Mouse (Mus musculus): Measurements from ENCODE around the gene Ly9. TPM values are rescaled to one million over a fixed set of nuclear protein-coding genes. Genes with fewer than 3 reads are reported as not detected.
A peak's percentile ranks its signal among the peaks of the same experiment; 100 is the strongest.

The Ly9 gene
- polyA plus RNA-seq, 1 experiment, result 274 TPM

DNA sequence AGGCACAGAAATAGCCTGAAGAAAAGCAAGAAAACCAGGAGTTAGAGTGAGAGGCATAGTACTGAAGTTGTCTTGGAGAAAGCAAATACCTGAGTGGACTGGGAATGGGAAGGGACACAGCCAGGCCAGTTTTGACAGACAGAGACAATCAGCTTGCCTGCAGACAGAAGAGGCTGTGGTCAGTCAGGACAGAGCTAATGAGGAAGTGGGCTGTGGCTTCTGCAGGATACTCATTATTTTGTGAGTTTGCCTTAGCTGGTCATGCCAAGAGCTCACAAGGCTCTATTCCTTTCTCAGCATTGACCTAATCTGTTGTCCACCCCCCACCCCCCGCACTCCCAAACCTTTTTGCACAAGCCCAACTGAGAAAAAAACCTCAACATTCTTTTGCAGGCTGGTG lies 46.0 kb downstream of the Ly9 start:
- TF ChIP-seq POLR2A (IDR thresholded peaks at IDR 0.05; ENCODE audit: borderline replicate concordance, low read depth, low read length) (no peak), CTCF (IDR thresholded peaks at IDR 0.05; ENCODE audit: low read depth, low read length) (no peak)
- peak overlapping the region; percentile 93 for H3K27ac ChIP-seq (ENCODE audit: insufficient read depth, low read depth, low read length)
- 0 out of 2 replicates have a peak overlapping the region, but pooled peaks have one; percentile 14 for H3K4me3 ChIP-seq (ENCODE audit: insufficient read depth, low read length)
- peaks cover 41% of the 10 kb centered on the region for H3K4me1 ChIP-seq (ENCODE audit: control insufficient read depth, insufficient read depth, low read length)

DNA sequence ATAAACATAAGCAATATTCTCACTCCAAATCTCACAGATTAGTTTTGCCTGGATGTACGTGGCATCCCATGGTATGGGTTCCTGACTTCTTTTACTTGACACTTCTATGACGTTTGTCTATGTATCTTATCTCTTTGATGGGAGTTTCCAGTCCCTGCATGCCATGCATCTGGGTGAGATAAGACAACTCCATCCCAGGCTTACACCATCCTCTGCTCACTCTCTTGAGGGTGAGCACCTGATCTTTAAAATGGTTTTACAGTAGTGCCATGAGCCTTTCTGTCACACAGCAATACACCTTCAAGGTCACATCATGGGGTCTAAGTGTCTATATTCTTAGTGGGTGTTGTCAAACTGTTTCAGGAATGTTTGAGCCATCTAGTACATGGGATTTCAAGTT lies 46.9 kb downstream of the Ly9 start:
- no peak for TF ChIP-seq CTCF (IDR thresholded peaks at IDR 0.05; ENCODE audit: low read depth, low read length)
- TF ChIP-seq POLR2A (IDR thresholded peaks at IDR 0.05; ENCODE audit: borderline replicate concordance, low read depth, low read length), result no peak
- Histone ChIP-seq H3K4me3 (ENCODE audit: insufficient read depth, low read length) (no peak overlapping the region), H3K4me1 (ENCODE audit: control insufficient read depth, insufficient read depth, low read length) (peaks cover 41% of the 10 kb centered on the region), H3K27ac (ENCODE audit: insufficient read depth, low read depth, low read length) (no peak overlapping the region)

DNA sequence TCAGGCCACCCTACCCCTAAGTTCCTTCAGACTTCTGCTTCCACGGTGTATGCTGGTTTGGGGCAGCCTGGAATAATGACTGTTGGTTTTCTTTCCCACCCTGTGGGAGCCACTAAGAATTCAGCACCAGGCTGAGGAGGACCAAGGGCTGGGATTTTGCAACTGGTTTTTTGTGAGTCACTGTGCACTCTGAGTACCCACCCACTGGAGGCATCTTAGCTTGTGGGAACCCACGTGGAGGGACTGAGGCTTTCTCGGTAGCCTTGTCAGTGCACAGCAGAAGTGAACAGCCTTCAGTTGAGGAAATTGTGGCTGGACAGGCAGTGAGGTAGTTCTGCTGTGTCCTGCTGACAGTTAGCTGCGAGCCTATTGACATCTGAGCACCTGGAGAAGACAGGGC lies 48.3 kb downstream of the Ly9 start, which contains the start of gene Cd244a:
Gene Cd244a (plus strand): TSS at position 296 of the 400 bp plus-strand sequence.
- TF ChIP-seq CTCF (IDR thresholded peaks at IDR 0.05; ENCODE audit: low read depth, low read length), result no peak
- TF ChIP-seq POLR2A (IDR thresholded peaks at IDR 0.05; ENCODE audit: borderline replicate concordance, low read depth, low read length), result no peak
- H3K4me3 ChIP-seq (ENCODE audit: insufficient read depth, low read length), result no peak within 1 kb of the TSS
- H3K27ac ChIP-seq (ENCODE audit: insufficient read depth, low read depth, low read length), result peak within 1 kb of the TSS; percentile 57
- H3K4me1 ChIP-seq (ENCODE audit: control insufficient read depth, insufficient read depth, low read length), result peaks cover 48% of the 10 kb centered on the region

DNA sequence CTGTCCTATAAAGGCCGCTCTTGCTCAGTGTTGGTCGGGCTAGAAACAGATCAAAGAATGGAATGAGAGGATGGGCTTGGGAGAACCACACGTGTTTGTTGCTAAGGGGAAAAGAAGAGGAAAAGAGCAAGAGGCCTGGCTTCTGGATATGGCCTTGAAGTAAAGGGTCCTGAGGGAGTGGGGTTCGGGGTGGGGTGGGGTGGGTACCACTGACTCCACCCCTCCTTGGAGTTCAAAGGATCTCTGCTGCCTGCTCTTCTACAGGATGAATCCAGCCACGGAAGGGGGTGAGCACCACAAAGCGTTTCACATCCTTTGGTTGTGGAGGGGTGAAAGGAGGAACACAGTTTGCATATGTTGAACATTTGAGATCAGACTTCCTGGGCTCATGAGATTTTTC lies 48.8 kb downstream of the Ly9 start:
- no peak for TF ChIP-seq CTCF (IDR thresholded peaks at IDR 0.05; ENCODE audit: low read depth, low read length)
- no peak for TF ChIP-seq POLR2A (IDR thresholded peaks at IDR 0.05; ENCODE audit: borderline replicate concordance, low read depth, low read length)
- peak overlapping the region; percentile 57 for H3K27ac ChIP-seq (ENCODE audit: insufficient read depth, low read depth, low read length)
- no peak overlapping the region for H3K4me3 ChIP-seq (ENCODE audit: insufficient read depth, low read length)
- peaks cover 53% of the 10 kb centered on the region for H3K4me1 ChIP-seq (ENCODE audit: control insufficient read depth, insufficient read depth, low read length)

DNA sequence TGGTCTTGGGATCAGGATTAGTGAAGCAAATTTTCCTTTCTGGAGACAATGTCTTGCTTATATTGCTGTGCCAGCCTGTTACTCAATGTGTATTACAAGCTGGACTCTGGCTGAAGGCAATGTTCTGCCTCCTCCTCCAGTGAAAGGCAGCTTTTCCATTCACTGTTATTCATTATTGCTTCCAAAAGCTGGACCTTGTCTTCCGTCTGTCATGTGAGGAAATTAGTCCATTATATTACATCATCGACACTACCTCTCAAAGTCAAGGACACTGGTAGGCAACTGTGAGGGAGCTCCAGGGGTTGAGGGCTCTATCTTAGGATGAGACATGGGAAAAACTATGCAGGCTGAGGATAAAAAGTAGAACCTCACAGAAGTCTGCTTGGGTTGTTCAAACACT lies 50.8 kb downstream of the Ly9 start:
- TF ChIP-seq POLR2A (IDR thresholded peaks at IDR 0.05; ENCODE audit: borderline replicate concordance, low read depth, low read length) (no peak), CTCF (IDR thresholded peaks at IDR 0.05; ENCODE audit: low read depth, low read length) (no peak)
- H3K4me1 ChIP-seq (ENCODE audit: control insufficient read depth, insufficient read depth, low read length), result peaks cover 46% of the 10 kb centered on the region
- no peak overlapping the region for H3K27ac ChIP-seq (ENCODE audit: insufficient read depth, low read depth, low read length)
- no peak overlapping the region for H3K4me3 ChIP-seq (ENCODE audit: insufficient read depth, low read length)

DNA sequence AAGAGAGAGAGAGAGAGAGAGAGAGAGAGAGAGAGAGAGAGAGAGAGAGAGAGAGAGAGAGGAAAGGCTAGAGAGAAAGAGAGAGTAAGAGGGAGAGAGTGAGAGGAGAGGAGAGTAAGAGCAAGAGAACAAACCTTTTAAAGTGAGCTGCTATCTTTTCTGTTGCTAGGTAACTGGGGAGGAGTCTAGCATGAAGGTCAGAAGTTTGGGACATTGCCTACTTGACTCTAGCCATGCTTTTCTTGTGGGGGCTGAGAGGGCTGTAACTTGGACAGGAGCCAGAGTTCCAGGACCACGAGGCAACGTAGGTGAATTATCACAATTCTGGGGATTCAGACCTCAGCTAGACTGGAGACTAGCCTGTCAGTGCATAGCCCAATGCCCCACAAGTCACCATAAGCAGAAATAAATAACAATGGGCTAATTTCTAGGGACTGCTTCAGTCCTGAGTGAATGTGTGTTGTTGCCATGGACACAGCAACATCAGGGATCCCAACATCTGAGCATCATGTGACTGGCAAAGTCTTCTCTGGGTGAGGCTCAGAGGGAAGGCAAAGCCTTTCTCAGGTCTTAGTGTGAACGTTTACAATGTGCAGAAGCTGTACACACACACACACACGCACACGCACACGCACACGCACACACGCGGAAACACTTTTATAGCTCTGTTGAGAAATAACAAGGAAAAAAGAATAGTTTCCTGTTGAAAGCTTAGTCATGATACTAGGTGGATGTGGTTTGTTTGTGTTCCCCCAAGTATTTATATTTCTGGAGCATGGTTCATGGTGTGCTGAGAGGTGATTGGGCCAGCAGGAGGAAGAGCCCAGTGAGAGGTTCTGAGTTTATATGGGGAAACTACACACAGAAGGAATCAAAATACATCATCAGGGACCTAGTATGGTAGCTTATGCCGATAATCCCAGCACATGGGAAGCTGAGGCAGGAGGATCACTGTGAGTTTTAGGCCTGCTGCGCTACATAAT lies 53.6 kb downstream of the Ly9 start:
- TF ChIP-seq CTCF (IDR thresholded peaks at IDR 0.05; ENCODE audit: low read depth, low read length), result no peak
- TF ChIP-seq POLR2A (IDR thresholded peaks at IDR 0.05; ENCODE audit: borderline replicate concordance, low read depth, low read length), result no peak
- no peak overlapping the region for H3K4me3 ChIP-seq (ENCODE audit: insufficient read depth, low read length)

DNA sequence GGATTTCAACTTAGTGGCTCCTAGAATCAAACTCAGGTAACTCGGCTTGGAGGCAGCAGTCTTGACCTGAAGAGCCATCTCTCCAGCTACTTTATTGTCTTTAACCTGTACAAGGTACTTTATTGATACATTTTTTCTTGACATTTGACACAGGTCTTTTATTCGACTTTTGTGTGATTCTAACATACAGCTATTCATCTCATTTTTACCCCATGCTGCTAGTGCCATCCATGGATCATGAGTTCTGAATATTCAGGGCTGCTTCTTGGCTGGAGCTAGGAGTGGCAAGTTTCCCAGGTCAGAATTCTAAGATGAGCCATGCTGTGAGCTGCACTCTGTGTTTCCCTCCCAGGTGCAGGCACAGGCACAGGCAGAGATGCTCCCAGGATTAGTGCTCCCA lies 55.0 kb downstream of the Ly9 start:
- Histone ChIP-seq H3K4me1 (ENCODE audit: control insufficient read depth, insufficient read depth, low read length) (peaks cover 20% of the 10 kb centered on the region), H3K4me3 (ENCODE audit: insufficient read depth, low read length) (no peak overlapping the region), H3K27ac (ENCODE audit: insufficient read depth, low read depth, low read length) (no peak overlapping the region)
- TF ChIP-seq CTCF (IDR thresholded peaks at IDR 0.05; ENCODE audit: low read depth, low read length) (no peak), POLR2A (IDR thresholded peaks at IDR 0.05; ENCODE audit: borderline replicate concordance, low read depth, low read length) (no peak)

More for the DNA sequence above, 53.6 kb downstream of the Ly9 start:
- no peak overlapping the region for H3K27ac ChIP-seq (ENCODE audit: insufficient read depth, low read depth, low read length)
- peaks cover 27% of the 10 kb centered on the region for H3K4me1 ChIP-seq (ENCODE audit: control insufficient read depth, insufficient read depth, low read length)

DNA sequence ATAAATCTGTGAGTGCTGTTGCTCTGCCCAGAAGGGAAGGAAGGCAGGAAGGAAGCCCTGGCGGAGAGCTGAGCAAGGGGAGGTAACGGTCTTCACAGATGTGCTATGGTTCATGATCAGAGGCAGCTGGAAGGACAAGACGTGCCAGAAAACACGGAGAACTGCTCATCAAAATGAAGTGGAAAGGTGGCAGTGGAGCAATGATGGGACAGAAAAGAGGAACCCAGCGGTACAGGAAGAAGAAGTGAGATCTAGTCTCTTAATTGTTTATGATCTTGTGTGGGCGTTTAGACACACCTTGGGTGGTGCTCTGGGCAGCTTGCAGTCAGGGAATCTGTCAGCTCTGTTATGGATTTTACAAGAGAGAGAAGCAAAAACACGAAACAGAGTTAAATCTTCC lies 55.9 kb downstream of the Ly9 start:
- no peak overlapping the region for H3K27ac ChIP-seq (ENCODE audit: insufficient read depth, low read depth, low read length)
- H3K4me3 ChIP-seq (ENCODE audit: insufficient read depth, low read length), result no peak overlapping the region
- TF ChIP-seq CTCF (IDR thresholded peaks at IDR 0.05; ENCODE audit: low read depth, low read length), result no peak
- TF ChIP-seq POLR2A (IDR thresholded peaks at IDR 0.05; ENCODE audit: borderline replicate concordance, low read depth, low read length), result no peak
- peaks cover 20% of the 10 kb centered on the region for H3K4me1 ChIP-seq (ENCODE audit: control insufficient read depth, insufficient read depth, low read length)

DNA sequence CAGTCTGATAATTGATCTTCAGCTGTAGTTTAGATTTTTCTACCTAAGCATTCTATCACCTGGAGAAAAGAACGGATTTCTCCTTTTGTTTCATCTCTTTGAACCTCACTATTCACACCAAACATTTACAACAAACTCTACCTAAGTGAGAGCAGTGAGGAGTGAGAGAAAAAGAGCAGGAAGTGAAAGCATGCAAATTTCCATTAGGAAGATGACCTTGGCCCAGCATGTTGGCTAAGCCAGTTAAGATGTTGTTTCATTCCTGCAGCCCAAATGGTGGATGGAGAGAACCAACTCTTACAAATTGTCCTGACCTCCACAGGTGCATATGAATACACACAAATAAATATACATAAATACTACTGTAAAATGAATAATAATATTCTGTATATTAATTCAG lies 66.5 kb downstream of the Ly9 start:
- no peak for TF ChIP-seq POLR2A (IDR thresholded peaks at IDR 0.05; ENCODE audit: borderline replicate concordance, low read depth, low read length)
- TF ChIP-seq CTCF (IDR thresholded peaks at IDR 0.05; ENCODE audit: low read depth, low read length), result no peak
- Histone ChIP-seq H3K27ac (ENCODE audit: insufficient read depth, low read depth, low read length) (no peak overlapping the region), H3K4me1 (ENCODE audit: control insufficient read depth, insufficient read depth, low read length) (no peaks in the 10 kb centered on the region)

More for the DNA sequence above, 66.5 kb downstream of the Ly9 start:
- H3K4me3 ChIP-seq (ENCODE audit: insufficient read depth, low read length), result no peak overlapping the region

Other genes starting within 250 kb of the Ly9 start
- gene Klhdc9, start 246.6 kb downstream of the Ly9 start, polyA plus RNA-seq (2012; ENCODE audit: insufficient read depth, insufficient read length, missing spikeins), result not detected in 2 replicates
- gene Nectin4, start 237.3 kb downstream of the Ly9 start, polyA plus RNA-seq (2012; ENCODE audit: insufficient read depth, insufficient read length, missing spikeins), result 9.7 and 11.5 TPM in 2 replicates
- gene Arhgap30, start 218.5 kb downstream of the Ly9 start, polyA plus RNA-seq (2012; ENCODE audit: insufficient read depth, insufficient read length, missing spikeins), result 178 and 182 TPM in 2 replicates
- 94.4 and 98.8 TPM in 2 replicates for gene Usf1, start 196.1 kb downstream of the Ly9 start, polyA plus RNA-seq (2012; ENCODE audit: insufficient read depth, insufficient read length, missing spikeins)
- 7.7 and 16.7 TPM in 2 replicates for gene Tstd1, start 188.5 kb downstream of the Ly9 start, polyA plus RNA-seq (2012; ENCODE audit: insufficient read depth, insufficient read length, missing spikeins)
- 5.9 and 6.6 TPM in 2 replicates for gene F11r, start 169.9 kb downstream of the Ly9 start, polyA plus RNA-seq (2012; ENCODE audit: insufficient read depth, insufficient read length, missing spikeins)
- gene Alyref2, start 103.9 kb downstream of the Ly9 start, polyA plus RNA-seq (2012; ENCODE audit: insufficient read depth, insufficient read length, missing spikeins), result 6.2 and 11.1 TPM in 2 replicates
- gene Itln1, start 72.1 kb downstream of the Ly9 start, polyA plus RNA-seq (2012; ENCODE audit: insufficient read depth, insufficient read length, missing spikeins), result not detected in 2 replicates
- gene Cd244a, start 48.2 kb downstream of the Ly9 start, polyA plus RNA-seq (2012; ENCODE audit: insufficient read depth, insufficient read length, missing spikeins), result 1.3 and 2.4 TPM in 2 replicates
- 177 and 179 TPM in 2 replicates for gene Slamf7, start 45.6 kb upstream of the Ly9 start, polyA plus RNA-seq (2012; ENCODE audit: insufficient read depth, insufficient read length, missing spikeins)
- 346 and 376 TPM in 2 replicates for gene Cd48, start 74.6 kb upstream of the Ly9 start, polyA plus RNA-seq (2012; ENCODE audit: insufficient read depth, insufficient read length, missing spikeins)
- gene Slamf1, start 159.7 kb upstream of the Ly9 start, polyA plus RNA-seq (2012; ENCODE audit: insufficient read depth, insufficient read length, missing spikeins), result not detected in 2 replicates
- gene Cd84, start 232.3 kb upstream of the Ly9 start, polyA plus RNA-seq (2012; ENCODE audit: insufficient read depth, insufficient read length, missing spikeins), result 352 and 384 TPM in 2 replicates

All from bone marrow macrophage, adult 2 months (primary cell).